Mouse (Mus musculus) neural tube, postnatal 0 days (tissue): ENCODE data around the gene Oaz1. TPM values are rescaled to one million over a fixed set of nuclear protein-coding genes. Genes with fewer than 3 reads are reported as not detected.
A peak's percentile ranks its signal among the peaks of the same experiment; 100 is the strongest.

ENCODE experiments used
- microRNA counts: library from miRNA; unstranded; fragments of <30 nt; microRNA quantifications from one replicate; lab custom pipeline; 2015
- microRNA-seq: library from miRNA; unstranded; fragments of <30 nt; microRNA quantifications from one replicate; pipeline ENCODE4, GENCODE M21; 2016
- polyA plus RNA-seq: library from polyadenylated mRNA; unstranded; fragments of >200 nt; fragmentation: Nextera tagmentation; extraction: Ambion mirVana; gene quantifications from 2 replicates; pipeline ENCODE4 v1.2.1, GENCODE M21; 2015

Oaz1 gene
- polyA plus RNA-seq, result 1,152 and 1,281 TPM in 2 replicates

DNA sequence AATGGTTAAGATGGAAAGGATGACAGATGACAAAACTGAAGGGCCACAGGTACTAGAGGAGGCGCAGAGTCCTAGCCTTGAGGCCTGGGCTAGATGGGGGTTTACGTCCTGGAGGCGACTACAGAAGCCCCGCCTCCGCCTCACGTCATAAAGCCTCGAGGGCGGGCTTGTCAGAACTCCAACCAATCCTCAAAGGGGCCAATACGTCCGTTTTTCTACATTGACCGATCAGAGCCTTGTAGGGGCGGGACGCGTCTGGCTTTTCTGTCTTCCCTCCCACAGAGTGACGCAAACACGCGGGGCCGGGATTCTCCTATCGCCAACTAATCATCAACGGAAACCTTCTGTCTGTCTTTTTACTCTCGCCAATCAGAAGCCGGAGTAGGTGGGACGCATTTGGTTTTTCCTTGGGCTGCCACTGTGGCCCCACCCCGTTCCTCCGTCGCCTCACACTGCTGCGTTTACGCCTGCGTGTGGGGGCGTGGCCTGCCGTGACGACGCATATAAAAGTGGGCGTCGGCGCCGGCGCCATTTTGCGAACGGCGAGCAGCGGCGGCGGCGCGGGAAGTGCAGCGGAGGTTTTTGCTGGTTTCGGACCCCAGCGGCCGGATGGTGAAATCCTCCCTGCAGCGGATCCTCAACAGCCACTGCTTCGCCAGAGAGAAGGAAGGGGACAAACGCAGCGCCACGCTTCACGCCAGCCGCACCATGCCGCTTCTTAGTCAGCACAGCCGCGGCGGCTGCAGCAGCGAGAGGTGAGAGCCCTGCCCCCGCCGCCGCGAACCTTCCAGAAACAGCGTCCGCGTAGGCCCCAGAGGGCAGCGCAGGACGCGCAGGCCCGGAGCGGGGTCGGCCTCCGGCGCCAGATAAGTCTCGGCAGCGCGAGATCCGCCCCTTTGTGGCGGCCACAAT lies at the start of gene Oaz1:
Gene Oaz1 (plus strand): TSS at position 506 of the 912 bp plus-strand sequence.

DNA sequence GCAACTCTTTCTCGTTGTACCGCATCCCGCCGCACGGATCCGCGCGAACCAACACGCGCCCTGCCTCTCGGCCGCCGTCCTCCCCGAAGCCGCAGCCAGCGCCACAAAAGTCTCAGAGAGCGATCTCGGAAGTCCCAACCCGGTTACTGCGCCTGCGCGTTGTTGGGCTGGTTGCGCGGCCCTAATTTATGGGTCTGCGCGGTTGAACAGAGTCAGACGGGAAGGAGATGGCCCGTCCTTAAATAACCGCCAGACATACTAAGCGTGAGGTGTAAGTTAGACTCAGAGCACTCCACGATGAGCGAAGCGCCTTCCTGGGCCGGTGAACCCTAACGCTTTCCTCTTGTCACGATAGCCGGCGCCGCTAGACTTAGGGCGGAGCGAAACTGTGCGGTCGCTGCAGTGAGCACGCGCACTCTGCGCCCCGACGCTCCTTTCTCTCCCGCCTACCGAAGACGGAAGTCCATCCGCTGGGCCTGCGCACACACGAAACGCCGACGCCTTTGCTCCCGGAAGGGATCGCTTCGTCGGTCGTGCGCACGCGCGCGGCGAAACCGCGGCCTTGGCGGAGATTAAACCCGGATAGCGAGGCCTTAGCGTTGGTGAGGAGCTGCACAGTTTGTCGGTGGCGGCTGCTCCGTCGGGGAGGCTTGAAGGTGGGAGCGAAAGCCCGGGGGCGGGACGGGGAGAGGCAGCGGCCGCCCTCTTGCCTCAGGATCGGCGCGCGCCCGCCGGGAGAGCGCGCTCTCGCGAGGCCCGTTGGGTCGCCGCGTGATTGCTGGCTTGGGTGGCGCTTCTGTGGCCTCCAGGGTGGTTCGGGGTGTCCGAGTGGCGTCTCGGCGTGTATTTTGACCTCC lies 28.1 kb upstream of the Oaz1 start, which contains the start of the genes Sf3a2 and Plekhj1:
Gene Sf3a2 (plus strand): TSS at position 49 of the 857 bp plus-strand sequence.
Gene Plekhj1 (minus strand): TSS at position 477 of the 857 bp plus-strand sequence.

DNA sequence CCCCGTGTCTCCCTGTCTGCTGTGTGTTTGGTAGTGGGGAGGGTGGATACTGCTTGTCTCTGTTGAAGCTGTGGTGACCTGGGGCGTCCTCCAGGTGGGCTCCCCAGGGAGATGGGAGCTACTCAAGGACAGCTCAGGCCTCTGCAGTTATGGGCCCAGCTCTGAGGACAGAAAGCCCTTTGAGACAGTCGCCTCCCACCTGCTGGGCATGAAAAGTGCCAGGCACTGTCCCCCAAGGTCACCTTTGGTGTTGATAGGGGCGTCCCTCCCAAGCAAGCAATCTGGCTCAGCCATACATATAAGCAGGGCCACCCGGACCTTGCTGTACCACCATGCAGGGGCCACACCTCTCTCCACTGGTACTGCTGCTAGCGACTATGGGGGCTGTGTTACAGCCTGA lies 21.5 kb upstream of the Oaz1 start, which contains the start of gene Amh:
Gene Amh (plus strand): TSS at position 328 of the 400 bp plus-strand sequence.

DNA sequence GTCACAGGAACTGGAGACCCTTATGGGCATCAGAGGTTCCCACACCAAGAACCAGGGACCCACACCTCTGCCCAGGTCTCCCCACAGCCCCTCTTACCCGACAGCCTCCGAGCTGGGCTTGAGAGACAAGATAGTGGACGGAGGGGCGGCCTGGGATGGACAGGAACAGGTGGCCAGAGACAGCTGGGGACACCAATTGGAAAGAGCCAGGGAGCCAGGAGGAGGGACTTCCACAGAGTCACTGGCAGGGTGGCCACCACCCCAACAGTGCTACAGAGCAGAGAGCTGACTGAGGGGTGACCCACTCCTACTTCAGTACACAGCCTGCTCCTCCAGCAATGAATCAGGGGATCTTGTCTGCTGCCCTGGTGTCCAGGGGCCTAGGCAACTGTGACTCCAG lies 13.1 kb upstream of the Oaz1 start, which contains the start of gene Jsrp1:
Gene Jsrp1 (minus strand): TSS at position 133 of the 400 bp plus-strand sequence.

DNA sequence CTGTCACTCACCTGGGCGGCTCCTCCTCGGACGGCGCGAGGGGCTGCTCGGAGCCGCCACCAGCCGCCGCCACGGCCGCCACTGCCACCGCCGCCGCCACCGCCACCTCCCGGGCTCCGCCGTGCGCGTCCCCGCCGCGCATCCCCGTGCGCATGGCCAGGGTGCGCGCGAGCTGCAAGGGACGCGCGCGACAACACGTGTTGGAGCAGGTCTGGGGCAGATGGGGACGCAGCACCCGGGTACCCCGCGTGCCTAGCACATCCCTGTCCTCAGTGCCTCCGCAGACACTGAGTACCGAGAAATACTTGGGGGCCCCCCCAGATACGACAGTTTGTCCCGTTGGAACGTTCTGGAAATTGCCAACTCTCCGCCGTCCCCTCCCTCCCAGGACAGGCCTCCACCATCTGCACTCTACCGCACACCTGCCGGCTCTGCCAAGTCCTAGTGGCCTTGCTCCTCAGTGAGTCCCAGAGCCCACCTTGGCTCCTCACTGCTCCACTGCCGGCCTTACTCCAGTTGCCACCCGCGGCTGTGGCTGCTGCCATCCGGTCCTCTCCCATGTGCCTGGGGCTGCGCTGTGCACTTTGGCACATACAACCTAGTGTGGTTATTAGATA lies 17.6 kb downstream of the Oaz1 start, which contains the start of gene Lingo3:
Gene Lingo3 (minus strand): TSS at position 109 of the 617 bp plus-strand sequence.

DNA sequence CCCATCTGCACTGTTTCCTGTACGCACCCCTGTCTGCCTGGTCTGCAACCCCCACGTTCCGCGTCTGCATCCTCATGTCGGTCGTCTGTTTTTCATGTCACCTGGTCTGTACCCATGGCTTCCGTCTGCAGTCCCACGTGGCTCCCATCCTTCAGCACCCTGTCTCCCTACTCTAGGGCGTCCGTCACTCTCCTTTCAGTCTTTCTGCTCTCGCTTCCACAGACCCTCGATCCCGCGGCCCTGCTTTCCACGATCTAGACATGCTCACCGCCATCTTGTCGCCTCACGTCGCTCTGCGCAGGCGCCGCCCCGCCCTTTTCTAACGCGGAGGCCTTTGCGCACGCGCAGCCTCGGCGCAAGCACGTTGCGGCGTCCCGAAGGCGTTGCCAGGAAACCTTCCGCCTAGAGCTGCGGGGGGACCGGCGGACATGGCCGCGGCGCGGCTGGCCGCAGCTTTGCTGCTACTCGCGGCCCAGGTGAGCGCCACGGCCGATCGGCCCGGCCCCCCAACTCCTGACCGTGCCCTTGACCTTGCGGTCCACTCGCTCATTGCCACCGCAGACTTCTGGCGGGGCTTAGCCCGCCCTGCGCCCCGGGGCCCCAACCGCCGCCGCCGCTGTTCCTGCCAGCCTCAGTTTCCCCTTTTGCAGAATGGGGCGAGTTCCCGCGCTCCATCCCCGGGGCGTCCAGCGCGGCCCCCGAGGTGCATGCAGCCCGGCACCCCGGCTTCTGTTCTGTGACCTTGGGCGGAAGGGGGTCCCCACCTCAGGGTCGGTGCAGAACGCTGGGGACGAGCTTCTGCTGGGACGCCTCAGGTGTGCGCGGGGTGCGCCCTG lies 28.7 kb downstream of the Oaz1 start, which contains the start of the genes Lsm7 and Sppl2b:
Gene Lsm7 (minus strand): TSS at position 297 of the 836 bp plus-strand sequence.
Gene Sppl2b (plus strand): TSS at position 363 of the 836 bp plus-strand sequence.

DNA sequence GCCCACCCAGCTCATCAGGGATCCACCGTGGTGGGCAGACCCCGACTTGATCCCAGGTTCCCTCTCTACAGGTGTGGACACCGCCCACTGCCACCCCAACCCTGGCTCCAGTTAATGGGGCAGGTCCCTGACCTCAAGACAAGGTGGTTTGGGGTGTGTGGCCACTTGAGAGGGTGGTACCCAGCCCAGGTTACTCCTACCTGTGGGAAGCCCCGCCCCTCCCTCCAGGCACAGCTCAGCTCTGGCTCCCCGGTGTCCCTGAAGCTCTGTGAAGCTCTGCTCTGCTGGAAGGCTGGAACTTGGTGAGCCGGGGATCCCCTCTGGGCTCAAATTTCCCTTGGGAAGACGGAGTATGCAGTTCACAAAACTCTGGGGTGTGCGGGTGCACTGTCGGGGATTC lies 45.1 kb downstream of the Oaz1 start, which contains the start of gene Tmprss9:
Gene Tmprss9 (plus strand): TSS at position 268 of the 400 bp plus-strand sequence.

MicroRNA genes within 50 kb of the gene (microRNA counts, 519-probe panel; counts per million panel counts)
- 40.5 counts per million for microRNA mmu-miR-1982 (lab: Ali Mortazavi, UCI)

Small RNA genes lying within 50 kb of the gene (microRNA-seq; reads per million reads assigned to microRNA genes)
- gene Mir1982, result 5.2 reads per million, percentile 12 among the genes with 10 or more reads in this experiment

Other genes starting within 250 kb of the Oaz1 start
- gene Klf16, start 249.3 kb upstream of the Oaz1 start, polyA plus RNA-seq, result 6.8 and 7.9 TPM in 2 replicates
- gene Abhd17a, start 236.3 kb upstream of the Oaz1 start, polyA plus RNA-seq, result 231 and 233 TPM in 2 replicates
- gene Scamp4, start 223.8 kb upstream of the Oaz1 start, polyA plus RNA-seq, result 73.3 and 73.4 TPM in 2 replicates
- 3.3 and 5.1 TPM in 2 replicates for gene Adat3, start 223.8 kb upstream of the Oaz1 start, polyA plus RNA-seq
- 1.1 and 1.5 TPM in 2 replicates for gene Gm49322, start 220.6 kb upstream of the Oaz1 start, polyA plus RNA-seq
- 97.4 and 99.0 TPM in 2 replicates for gene Csnk1g2, start 203.8 kb upstream of the Oaz1 start, polyA plus RNA-seq
- gene Btbd2, start 169.6 kb upstream of the Oaz1 start, polyA plus RNA-seq, result 115 and 116 TPM in 2 replicates
- 39.0 and 43.5 TPM in 2 replicates for gene Mknk2, start 148.5 kb upstream of the Oaz1 start, polyA plus RNA-seq
- gene Mob3a, start 124.7 kb upstream of the Oaz1 start, polyA plus RNA-seq, result 38.3 and 41.4 TPM in 2 replicates
- 42.0 and 58.3 TPM in 2 replicates for gene Izumo4, start 124.5 kb upstream of the Oaz1 start, polyA plus RNA-seq
- 107 and 110 TPM in 2 replicates for gene Ap3d1, start 84.4 kb upstream of the Oaz1 start, polyA plus RNA-seq
- gene Dot1l, start 71.5 kb upstream of the Oaz1 start, polyA plus RNA-seq, result 11.0 and 15.3 TPM in 2 replicates
- gene Sf3a2, start 28.5 kb upstream of the Oaz1 start, polyA plus RNA-seq, result 44.2 and 49.1 TPM in 2 replicates
- gene Plekhj1, start 28.0 kb upstream of the Oaz1 start, polyA plus RNA-seq, result 108 and 123 TPM in 2 replicates
- gene Amh, start 21.4 kb upstream of the Oaz1 start, polyA plus RNA-seq, result 0.21 and 0.27 TPM in 2 replicates
- gene Jsrp1, start 13.2 kb upstream of the Oaz1 start, polyA plus RNA-seq, result 2.4 and 2.7 TPM in 2 replicates
- 28.9 and 30.1 TPM in 2 replicates for gene Lingo3, start 17.4 kb downstream of the Oaz1 start, polyA plus RNA-seq
- 271 and 277 TPM in 2 replicates for gene Lsm7, start 28.6 kb downstream of the Oaz1 start, polyA plus RNA-seq
- 79.8 and 90.2 TPM in 2 replicates for gene Sppl2b, start 28.6 kb downstream of the Oaz1 start, polyA plus RNA-seq
- gene Tmprss9, start 45.2 kb downstream of the Oaz1 start, polyA plus RNA-seq, result 0.10 and 0.27 TPM in 2 replicates
- 389 and 390 TPM in 2 replicates for gene Timm13, start 74.3 kb downstream of the Oaz1 start, polyA plus RNA-seq
- gene Lmnb2, start 91.6 kb downstream of the Oaz1 start, polyA plus RNA-seq, result 20.9 and 25.2 TPM in 2 replicates
- gene Gadd45b, start 103.4 kb downstream of the Oaz1 start, polyA plus RNA-seq, result 9.8 and 11.4 TPM in 2 replicates
- gene Gng7, start 188.3 kb downstream of the Oaz1 start, polyA plus RNA-seq, result 26.8 and 31.7 TPM in 2 replicates
- gene Diras1, start 199.0 kb downstream of the Oaz1 start, polyA plus RNA-seq, result 70.0 and 88.4 TPM in 2 replicates
- 36.6 and 41.3 TPM in 2 replicates for gene Slc39a3, start 210.8 kb downstream of the Oaz1 start, polyA plus RNA-seq
- gene Sgta, start 233.5 kb downstream of the Oaz1 start, polyA plus RNA-seq, result 246 and 290 TPM in 2 replicates
- 37.7 and 40.4 TPM in 2 replicates for gene Thop1, start 243.4 kb downstream of the Oaz1 start, polyA plus RNA-seq